Mouse (Mus musculus): ENCODE measurements around the gene Plekhj1.
"Not testable (repeated sequence)": the region's sequence is repeated elsewhere in the genome, so short reads cannot be mapped to it uniquely, and the experiment has no call there.

Gene Plekhj1

GRCm38 (mm10) chr10:80798150-80799006, at the start of gene Plekhj1, which contains the start of gene Sf3a2:
Gene Plekhj1 (minus strand): TSS chr10:80798626.
Gene Sf3a2 (plus strand): TSS chr10:80798198.
- DNase-seq (ENCODE audit: low read depth in 2 of 2, low spot score in 2 of 2), result peak; percentile 93 to 96

GRCm38 (mm10) chr10:80845732-80846131, 47.3 kb upstream of the Plekhj1 start:
- DNase-seq (ENCODE audit: low read depth in 2 of 2, low spot score in 2 of 2), result no peak

GRCm38 (mm10) chr10:80845055-80845693, 46.7 kb upstream of the Plekhj1 start:
- DNase-seq (ENCODE audit: low read depth in 2 of 2, low spot score in 2 of 2), result no peak

- DNase-seq (ENCODE audit: low read depth in 2 of 2, low spot score in 2 of 2), result no peak
Observed at GRCm38 (mm10) chr10:80843931-80844547, 45.6 kb upstream of the Plekhj1 start, which contains the start of gene Lingo3. Gene Lingo3 (minus strand): TSS chr10:80844039.

GRCm38 (mm10) chr10:80843087-80843930, 44.9 kb upstream of the Plekhj1 start:
- no peak for DNase-seq (ENCODE audit: low read depth in 2 of 2, low spot score in 2 of 2)

GRCm38 (mm10) chr10:80842334-80842733, 43.9 kb upstream of the Plekhj1 start:
- DNase-seq (ENCODE audit: low read depth in 2 of 2, low spot score in 2 of 2), result no peak

GRCm38 (mm10) chr10:80841685-80842084, 43.3 kb upstream of the Plekhj1 start:
- DNase-seq (ENCODE audit: low read depth in 2 of 2, low spot score in 2 of 2), result no peak

GRCm38 (mm10) chr10:80839848-80840247, 41.4 kb upstream of the Plekhj1 start:
- no peak for DNase-seq (ENCODE audit: low read depth in 2 of 2, low spot score in 2 of 2)

- no peak for DNase-seq (ENCODE audit: low read depth in 2 of 2, low spot score in 2 of 2)
Observed at GRCm38 (mm10) chr10:80838346-80838912, 40.0 kb upstream of the Plekhj1 start.

- DNase-seq (ENCODE audit: low read depth in 2 of 2, low spot score in 2 of 2), result no peak
Observed at GRCm38 (mm10) chr10:80837827-80838226, 39.4 kb upstream of the Plekhj1 start.

- no peak for DNase-seq (ENCODE audit: low read depth in 2 of 2, low spot score in 2 of 2)
Observed at GRCm38 (mm10) chr10:80836949-80837379, 38.5 kb upstream of the Plekhj1 start.

GRCm38 (mm10) chr10:80835617-80836016, 37.2 kb upstream of the Plekhj1 start:
- DNase-seq (ENCODE audit: low read depth in 2 of 2, low spot score in 2 of 2), result no peak

GRCm38 (mm10) chr10:80832818-80833217, 34.4 kb upstream of the Plekhj1 start:
- DNase-seq (ENCODE audit: low read depth in 2 of 2, low spot score in 2 of 2), result no peak

GRCm38 (mm10) chr10:80831136-80831535, 32.7 kb upstream of the Plekhj1 start:
- no peak for DNase-seq (ENCODE audit: low read depth in 2 of 2, low spot score in 2 of 2)

GRCm38 (mm10) chr10:80829359-80830278, 31.2 kb upstream of the Plekhj1 start:
- DNase-seq (ENCODE audit: low read depth in 2 of 2, low spot score in 2 of 2), result no peak

- not testable (repeated sequence) for DNase-seq (ENCODE audit: low read depth in 2 of 2, low spot score in 2 of 2)
Observed at GRCm38 (mm10) chr10:80828587-80828986, 30.2 kb upstream of the Plekhj1 start.

GRCm38 (mm10) chr10:80827870-80828420, 29.5 kb upstream of the Plekhj1 start:
- DNase-seq (ENCODE audit: low read depth in 2 of 2, low spot score in 2 of 2), result no peak

GRCm38 (mm10) chr10:80827063-80827869, 28.8 kb upstream of the Plekhj1 start:
- peak in 1 of 2 experiments; percentile 19 for DNase-seq (ENCODE audit: low read depth in 2 of 2, low spot score in 2 of 2)
